Mouse (Mus musculus) layer of hippocampus, adult 6 months (tissue): Measurements from ENCODE around the gene Nanog. TPM values are rescaled to one million over a fixed set of nuclear protein-coding genes. Genes with fewer than 3 reads are reported as not detected.

Source experiments
- long read RNA-seq, 2 experiments: library from polyadenylated mRNA; unstranded; transcript quantifications; one replicate each; pipeline ENCODE4 v2.0.0; 2019 to 2020
- polyA plus RNA-seq: library from polyadenylated mRNA; unstranded; fragments of <200 nt; fragmentation: Nextera tagmentation; gene quantifications from 2 replicates; pipeline ENCODE4 v1.2.3, GENCODE M21; 2021

Nanog gene
- 0.09 TPM in 1 of 2 replicates, not detected in the other for polyA plus RNA-seq
- long read RNA-seq, experiment 1: 0 reads
- long read RNA-seq, experiment 2, partial matches to known transcripts: 0 of 1 reads
- long read RNA-seq, experiment 2, other reads (novel, unspliced or antisense): 1 of 1 reads

DNA sequence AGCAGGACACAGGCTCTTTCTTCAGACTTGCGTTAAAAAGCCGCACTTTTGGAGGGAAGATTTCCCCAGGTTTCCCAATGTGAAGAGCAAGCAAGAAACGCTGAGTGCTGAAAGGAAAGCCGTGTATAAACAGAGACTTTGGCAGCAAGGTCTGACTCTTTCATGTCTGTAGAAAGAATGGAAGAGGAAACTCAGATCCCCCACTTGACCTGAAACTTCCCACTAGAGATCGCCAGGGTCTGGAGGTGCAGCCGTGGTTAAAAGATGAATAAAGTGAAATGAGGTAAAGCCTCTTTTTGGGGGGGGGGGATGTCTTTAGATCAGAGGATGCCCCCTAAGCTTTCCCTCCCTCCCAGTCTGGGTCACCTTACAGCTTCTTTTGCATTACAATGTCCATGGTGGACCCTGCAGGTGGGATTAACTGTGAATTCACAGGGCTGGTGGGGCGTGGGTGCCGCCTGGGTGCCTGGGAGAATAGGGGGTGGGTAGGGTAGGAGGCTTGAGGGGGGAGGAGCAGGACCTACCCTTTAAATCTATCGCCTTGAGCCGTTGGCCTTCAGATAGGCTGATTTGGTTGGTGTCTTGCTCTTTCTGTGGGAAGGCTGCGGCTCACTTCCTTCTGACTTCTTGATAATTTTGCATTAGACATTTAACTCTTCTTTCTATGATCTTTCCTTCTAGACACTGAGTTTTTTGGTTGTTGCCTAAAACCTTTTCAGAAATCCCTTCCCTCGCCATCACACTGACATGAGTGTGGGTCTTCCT, at the start of gene Nanog:
TSS of gene Nanog (plus strand) at position 454 of the 765 bp plus-strand sequence.

Other genes with a start within 250 kb of the Nanog start
- gene Rimklb, start 208.7 kb upstream of the Nanog start, polyA plus RNA-seq: 13.1 and 18.0 TPM in 2 replicates
- 0.40 and 1.1 TPM in 2 replicates for gene Mfap5, start 201.6 kb upstream of the Nanog start, polyA plus RNA-seq
- gene Aicda, start 153.7 kb upstream of the Nanog start, polyA plus RNA-seq: not detected in 2 replicates
- 2.3 and 2.7 TPM in 2 replicates for gene Apobec1, start 105.0 kb upstream of the Nanog start, polyA plus RNA-seq
- gene Gdf3, start 97.4 kb upstream of the Nanog start, polyA plus RNA-seq: not detected in 2 replicates
- not detected in 2 replicates for gene Dppa3, start 81.1 kb upstream of the Nanog start, polyA plus RNA-seq
- gene Slc2a3, start 94.2 kb downstream of the Nanog start, polyA plus RNA-seq: 25.3 and 27.0 TPM in 2 replicates
- gene Foxj2, start 112.4 kb downstream of the Nanog start, polyA plus RNA-seq: 3.2 and 3.8 TPM in 2 replicates
- 1.3 and 1.6 TPM in 2 replicates for gene C3ar1, start 148.7 kb downstream of the Nanog start, polyA plus RNA-seq
- gene Necap1, start 167.0 kb downstream of the Nanog start, polyA plus RNA-seq: 144 and 155 TPM in 2 replicates
- 0.46 TPM in 1 of 2 replicates, not detected in the other for gene Clec4a1, start 214.4 kb downstream of the Nanog start, polyA plus RNA-seq
- gene Clec4a3, start 245.0 kb downstream of the Nanog start, polyA plus RNA-seq: 2.0 and 2.1 TPM in 2 replicates